Mouse (Mus musculus) cerebellum, adult 2 months (tissue): Measurements from ENCODE around the gene Cul9. TPM values are rescaled to one million over a fixed set of nuclear protein-coding genes. Genes with fewer than 3 reads are reported as not detected.

ENCODE experiments used
- DNase-seq, 2 experiments: peaks; one replicate each; pipeline ENCODE4 v3.0.0; 2021
- H3K27ac ChIP-seq: fragments of 200-500 bp; 2 replicates; pipeline ENCODE4 v1.5.1; 2012; ENCODE audit warnings: low read length, control low read depth, inconsistent platforms; ENCODE audit not compliant: insufficient read depth
- H3K27me3 ChIP-seq: fragments of 200-500 bp; 2 replicates; pipeline ENCODE4 v1.6.1; 2012; ENCODE audit warnings: inconsistent platforms, mild to moderate bottlenecking, low read length, moderate library complexity; ENCODE audit not compliant: control insufficient read depth, insufficient read depth
- H3K4me1 ChIP-seq: fragments of 200-500 bp; 2 replicates; pipeline ENCODE4 v1.6.1; 2011; ENCODE audit warnings: low read length; ENCODE audit not compliant: control insufficient read depth, insufficient read depth
- H3K4me3 ChIP-seq: fragments of 200-500 bp; replicated peaks from 2 replicates; pipeline ENCODE3; 2011; ENCODE audit warnings: mild to moderate bottlenecking, low read depth, low read length, control low read depth; ENCODE audit not compliant: insufficient read depth
- CTCF ChIP-seq: fragments of 200-500 bp; IDR thresholded peaks from 2 replicates; pipeline ENCODE4 v1.5.1; 2011; ENCODE audit warnings: low read depth, mild to moderate bottlenecking, control low read depth, low read length, moderate library complexity, borderline replicate concordance; ENCODE audit not compliant: insufficient read depth
- POLR2A ChIP-seq: fragments of 200-500 bp; IDR thresholded peaks from 2 replicates; pipeline ENCODE4 v1.6.1; 2011; ENCODE audit warnings: low read length, control low read depth, borderline replicate concordance; ENCODE audit not compliant: insufficient read depth
- WGBS: fragments of 180-500 bp; shearing (Covaris S2); methylation state at CpG from one replicate; pipeline ENCODE4 v1.1.7; 2018; 5-methylcytosine and 5-hydroxymethylcytosine counted together
- polyA plus RNA-seq: library from polyadenylated mRNA; depleted of rRNA; stranded (reverse); fragments of >200 nt; gene quantifications from 2 replicates; pipeline ENCODE4 v1.2.3, GENCODE M21; 2012

Gene Cul9
- polyA plus RNA-seq, 1 experiment = 56.2 TPM

GRCm38 (mm10) chr17:46543661-46544060 lies 2.5 kb downstream of the Cul9 start:
- Histone ChIP-seq H3K4me1 (peaks cover 4% of the 10 kb centered on the region; the same call in 1 of the 2 replicates), H3K27ac (no peak overlapping the region), H3K4me3 (no peak overlapping the region), H3K27me3 (no peaks in the 10 kb centered on the region)
- no peak for TF ChIP-seq POLR2A
- TF ChIP-seq CTCF = no peak
- WGBS = 85% methylated on average over 12 of the region's 12 CpGs
- no peak for DNase-seq

DNA sequence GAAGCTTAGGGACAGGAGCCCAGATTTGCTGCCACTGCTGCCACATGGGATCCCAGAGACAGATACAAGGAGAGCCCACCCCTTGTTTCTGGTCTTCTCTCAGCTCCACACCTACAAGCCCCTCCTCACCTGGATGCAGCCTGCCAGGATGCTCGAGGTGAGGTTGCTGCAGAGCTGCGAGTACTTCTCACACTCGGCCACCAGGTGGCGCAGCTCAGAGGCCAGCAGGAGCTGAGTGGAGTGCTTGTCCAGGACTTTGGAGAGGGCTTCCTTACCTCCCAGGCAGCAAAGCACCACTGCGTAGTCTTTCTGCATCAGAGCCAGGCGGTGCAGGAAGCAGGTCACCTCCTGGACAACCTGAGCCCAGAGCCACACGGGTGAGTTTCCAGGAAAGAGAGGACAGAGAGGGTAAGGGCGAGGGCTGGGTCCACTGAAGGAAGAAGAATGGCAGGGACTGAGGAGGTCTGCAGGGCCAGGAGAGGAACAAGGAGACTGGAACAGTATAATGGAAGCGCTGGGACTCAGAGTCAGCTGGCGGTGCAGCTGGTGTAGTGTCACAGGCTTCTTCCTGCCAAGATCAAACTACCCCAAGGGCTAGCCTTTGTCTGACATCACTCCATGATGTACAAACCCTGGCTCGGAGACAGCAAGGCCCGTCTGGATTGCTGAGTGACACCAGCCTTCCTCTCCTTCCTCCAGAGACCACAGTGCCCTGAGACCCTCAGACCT lies 20.4 kb downstream of the Cul9 start:
- 17% methylated on average over 12 of the region's 12 CpGs for WGBS
- no peaks in the 10 kb centered on the region for H3K4me1 ChIP-seq
- H3K4me3 ChIP-seq = no peak overlapping the region
- TF ChIP-seq CTCF (peak; percentile 95), POLR2A (no peak)
- no peak overlapping the region for H3K27ac ChIP-seq
- no peaks in the 10 kb centered on the region for H3K27me3 ChIP-seq
- DNase-seq = peak; percentile 72 to 77

- Histone ChIP-seq H3K4me1 (no peaks in the 10 kb centered on the region), H3K27ac (no peak overlapping the region), H3K27me3 (no peaks in the 10 kb centered on the region), H3K4me3 (no peak overlapping the region)
- no peak for TF ChIP-seq CTCF
- TF ChIP-seq POLR2A = no peak
- WGBS = 88% methylated on average over 10 of the region's 10 CpGs
- DNase-seq = no peak
These were observed 21.1 kb downstream of the Cul9 start for GRCm38 (mm10) chr17:46525065-46525464.

DNA sequence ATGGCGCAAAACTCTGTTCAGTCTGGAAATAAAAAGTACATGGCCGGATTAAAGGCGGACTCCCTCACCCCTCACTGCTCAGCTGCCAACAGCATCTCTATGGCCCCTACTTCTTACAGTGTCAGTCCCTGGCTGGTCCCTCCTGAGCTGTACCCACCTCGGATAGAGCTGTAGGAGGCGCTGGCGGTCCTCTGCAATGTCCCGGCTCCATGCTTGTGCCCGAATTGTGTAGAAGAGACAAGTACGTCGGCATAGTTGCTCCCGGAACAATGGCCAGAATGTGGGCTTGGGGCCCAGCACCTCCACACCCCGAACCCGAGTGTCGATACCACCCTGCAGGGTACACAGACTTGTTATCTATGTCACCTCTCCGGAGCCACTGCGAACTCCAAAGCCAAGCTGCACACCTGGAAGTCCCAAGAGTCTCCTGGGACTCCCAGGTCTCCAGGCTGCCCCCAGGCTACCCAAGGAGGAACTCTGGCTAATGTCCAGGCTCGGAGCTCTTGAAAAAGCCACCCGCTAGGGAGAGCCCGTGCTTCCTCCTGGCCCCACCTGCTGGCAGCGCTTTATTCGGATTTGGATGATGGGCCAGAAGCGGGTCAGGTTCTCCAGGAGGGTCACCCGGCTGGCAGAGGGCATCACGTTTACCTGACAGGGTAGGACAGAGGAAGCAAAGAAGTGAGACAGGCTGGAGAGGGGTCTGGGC lies 24.1 kb downstream of the Cul9 start:
- TF ChIP-seq CTCF (peak; percentile 27; the same call in 1 of the 2 replicates), POLR2A (no peak)
- no peak overlapping the region for H3K27ac ChIP-seq
- no peaks in the 10 kb centered on the region for H3K4me1 ChIP-seq
- DNase-seq = no peak
- H3K27me3 ChIP-seq = no peaks in the 10 kb centered on the region
- no peak overlapping the region for H3K4me3 ChIP-seq
- WGBS = 32% methylated on average over 24 of the region's 24 CpGs

GRCm38 (mm10) chr17:46521174-46521573 lies 25.0 kb downstream of the Cul9 start:
- Histone ChIP-seq H3K27ac (no peak overlapping the region), H3K27me3 (no peaks in the 10 kb centered on the region), H3K4me1 (no peaks in the 10 kb centered on the region), H3K4me3 (no peak overlapping the region)
- TF ChIP-seq POLR2A = no peak
- no peak for TF ChIP-seq CTCF
- WGBS = 79% methylated on average over 9 of the region's 9 CpGs
- no peak for DNase-seq

GRCm38 (mm10) chr17:46520385-46520979 lies 25.7 kb downstream of the Cul9 start:
- H3K4me1 ChIP-seq = no peaks in the 10 kb centered on the region
- no peak for TF ChIP-seq CTCF
- TF ChIP-seq POLR2A = no peak
- H3K27me3 ChIP-seq = no peaks in the 10 kb centered on the region
- no peak for DNase-seq
- H3K4me3 ChIP-seq = no peak overlapping the region
- H3K27ac ChIP-seq = no peak overlapping the region
- 51% methylated on average over 25 of the region's 25 CpGs for WGBS

- no peaks in the 10 kb centered on the region for H3K4me1 ChIP-seq
- no peak for DNase-seq
- no peak overlapping the region for H3K27ac ChIP-seq
- no peak overlapping the region for H3K4me3 ChIP-seq
- H3K27me3 ChIP-seq = no peaks in the 10 kb centered on the region
- TF ChIP-seq POLR2A (no peak), CTCF (no peak)
- 66% methylated on average over 10 of the region's 10 CpGs for WGBS
These were observed 26.2 kb downstream of the Cul9 start for GRCm38 (mm10) chr17:46519971-46520370.
